Mouse (Mus musculus): ENCODE results near the gene Myom1.

GRCm38 (mm10) chr17:71001067-71001466 lies 1.4 kb upstream of the Myom1 start:
- no peak for TF ChIP-seq POLR2A (IDR thresholded peaks at IDR 0.05; ENCODE audit: borderline replicate concordance, extremely low read depth, low read depth, low read length)
- no peak for TF ChIP-seq CTCF (IDR thresholded peaks at IDR 0.05; ENCODE audit: insufficient read depth, low read length)
